Mouse (Mus musculus) neural tube, embryonic 14.5 days (tissue): ENCODE data around the gene Wipf2. TPM values are rescaled to one million over a fixed set of nuclear protein-coding genes. Genes with fewer than 3 reads are reported as not detected.

Experiments used
- ATAC-seq: fragments of 200-750 bp; cut with Nextera tagmentation; 2 replicates; pipeline ENCODE4 v1.8.0; 2017; ENCODE audit warnings: low read depth, mild to moderate bottlenecking, moderate TSS enrichment, moderate library complexity
- H3K27ac ChIP-seq: fragments of 300-500 bp; sonication (generic); 2 replicates; pipeline ENCODE4 v1.5.1; 2014; ENCODE audit warnings: low read depth, mild to moderate bottlenecking, control low read depth, low read length, moderate library complexity, mixed read lengths
- H3K27me3 ChIP-seq: fragments of 300-500 bp; sonication (generic); 2 replicates; pipeline ENCODE4 v1.6.1; 2014; ENCODE audit warnings: low read length; ENCODE audit not compliant: control insufficient read depth, insufficient read depth
- H3K36me3 ChIP-seq: fragments of 300-500 bp; sonication (generic); 2 replicates; pipeline ENCODE4 v1.6.1; 2014; ENCODE audit warnings: low read length, mixed read lengths; ENCODE audit not compliant: control insufficient read depth, insufficient read depth
- H3K4me1 ChIP-seq: fragments of 300-500 bp; sonication (generic); 2 replicates; pipeline ENCODE4 v1.6.1; 2014; ENCODE audit warnings: low read length; ENCODE audit not compliant: control insufficient read depth, insufficient read depth
- H3K4me2 ChIP-seq: fragments of 300-500 bp; sonication (generic); 2 replicates; pipeline ENCODE4 v1.6.1; 2014; ENCODE audit warnings: mild to moderate bottlenecking, low read depth, low read length, control low read depth
- H3K4me3 ChIP-seq: fragments of 300-500 bp; sonication (generic); 2 replicates; pipeline ENCODE4 v1.5.1; 2014; ENCODE audit warnings: low read depth, low read length, control low read depth, mixed read lengths
- H3K9ac ChIP-seq: fragments of 300-500 bp; sonication (generic); replicated peaks from 2 replicates; pipeline ENCODE4 v1.6.1; 2014; ENCODE audit warnings: low read depth, mild to moderate bottlenecking, control low read depth, low read length, mixed read lengths
- H3K9me3 ChIP-seq: fragments of 300-500 bp; sonication (generic); 2 replicates; pipeline ENCODE4 v1.6.1; 2016; ENCODE audit warnings: low read length; ENCODE audit not compliant: control insufficient read depth
- WGBS: fragments of 180-500 bp; shearing (Covaris S2); extraction: QIAGEN DNeasy Blood & Tissue Kit; methylation state at CpG from one replicate; pipeline ENCODE4 v1.1.7; 2014; 5-methylcytosine and 5-hydroxymethylcytosine counted together
- polyA plus RNA-seq: library from polyadenylated mRNA; unstranded; fragments of >200 nt; fragmentation: Nextera tagmentation; extraction: Ambion mirVana; gene quantifications from 2 replicates; pipeline ENCODE4 v1.2.1, GENCODE M21; 2014

The Wipf2 gene
- polyA plus RNA-seq, 1 experiment from 2014 or later = 5.2 TPM

DNA sequence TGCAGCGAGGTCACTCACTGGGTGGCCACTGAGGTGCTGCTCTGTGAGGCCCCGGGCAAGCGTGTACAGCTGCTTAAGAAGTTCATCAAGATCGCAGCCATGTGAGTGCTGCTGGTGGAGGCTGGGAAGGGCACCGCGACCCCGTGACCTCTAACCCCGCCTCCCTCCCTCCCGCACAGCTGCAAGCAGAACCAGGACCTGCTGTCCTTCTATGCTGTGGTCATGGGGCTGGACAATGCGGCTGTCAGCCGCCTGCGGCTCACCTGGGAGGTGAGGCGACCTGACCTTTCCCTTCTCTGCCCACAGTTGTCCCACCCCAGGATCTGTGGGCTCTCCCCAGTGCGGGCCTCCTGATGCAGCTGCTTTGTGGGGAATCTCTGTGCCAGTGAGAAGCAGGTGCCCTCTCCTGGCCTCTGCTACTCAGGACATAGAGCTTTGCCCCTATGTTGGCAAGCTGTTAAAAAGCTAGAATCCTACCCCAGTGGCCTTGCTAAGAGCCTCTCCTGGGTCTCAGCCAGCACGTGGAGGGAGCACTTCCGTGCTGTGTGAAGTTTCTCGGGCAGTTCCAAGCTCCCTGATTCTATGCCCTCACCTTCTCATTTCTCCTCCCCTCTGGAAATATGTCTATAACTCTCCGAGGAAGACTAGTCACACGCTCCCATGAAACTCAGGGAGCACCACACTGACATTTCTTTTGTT is 14.1 kb upstream of the Wipf2 start:
- Histone ChIP-seq H3K27ac (no peak overlapping the region), H3K27me3 (no peaks in the 10 kb centered on the region), H3K9me3 (no peaks in the 10 kb centered on the region), H3K36me3 (no peaks in the 10 kb centered on the region), H3K4me1 (peaks cover 7% of the 10 kb centered on the region), H3K4me2 (no peak overlapping the region; the same call in 1 of the 2 replicates), H3K4me3 (no peak overlapping the region), H3K9ac (no peak overlapping the region)
- no peak for ATAC-seq
- 6% methylated on average over 19 of the region's 19 CpGs for WGBS

DNA sequence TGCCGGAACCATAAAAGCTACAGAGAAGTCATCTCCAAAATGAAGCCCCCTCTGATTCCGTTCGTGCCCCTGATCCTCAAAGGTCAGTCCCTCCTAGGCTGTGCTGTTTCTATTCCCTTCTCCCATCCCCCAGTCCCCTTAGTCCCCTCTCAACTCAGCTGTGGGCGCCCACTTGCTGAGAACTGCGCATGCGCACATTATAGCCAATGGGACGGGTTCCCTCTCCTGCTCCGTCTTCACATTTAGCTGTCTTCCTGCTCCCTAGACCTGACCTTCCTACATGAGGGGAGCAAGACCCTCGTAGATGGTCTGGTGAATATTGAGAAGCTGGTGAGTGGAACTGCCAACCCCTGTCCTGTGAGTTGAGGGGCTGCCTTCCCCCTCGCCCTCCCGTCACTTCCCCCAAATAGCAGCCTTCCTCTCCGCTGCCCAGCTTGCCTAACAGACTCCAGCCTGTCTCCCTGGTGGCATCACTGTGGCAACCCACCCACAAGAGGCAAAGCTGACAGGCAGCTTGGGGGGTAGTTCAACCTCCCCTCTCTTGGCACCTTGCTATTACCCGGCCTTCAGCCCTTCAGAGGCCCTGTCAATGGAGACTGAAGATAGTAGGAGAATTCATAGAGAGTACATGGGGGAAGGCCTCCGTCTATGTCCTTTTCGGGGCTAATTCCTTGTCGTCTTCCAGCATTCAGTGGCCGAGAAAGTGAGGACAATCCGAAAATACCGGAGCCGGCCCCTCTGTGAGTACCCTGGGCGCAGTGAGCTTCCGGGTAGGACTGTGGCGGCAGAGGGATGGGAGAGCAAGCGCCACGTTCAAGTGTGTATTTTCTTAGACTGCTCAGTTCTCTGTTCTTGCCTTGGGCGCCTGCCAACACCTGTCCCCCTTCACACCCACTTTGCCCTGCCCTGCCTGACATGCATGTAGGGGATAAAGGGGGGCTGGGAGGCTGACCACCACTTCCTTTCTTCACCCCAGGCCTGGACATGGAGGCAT is 13.0 kb upstream of the Wipf2 start:
- no peaks in the 10 kb centered on the region for H3K9me3 ChIP-seq
- peak; percentile 76 for ATAC-seq
- no peak overlapping the region for H3K27ac ChIP-seq
- no peaks in the 10 kb centered on the region for H3K27me3 ChIP-seq
- peak overlapping the region; percentile 2; the same call in 1 of the 2 replicates for H3K4me3 ChIP-seq
- peaks cover 7% of the 10 kb centered on the region for H3K4me1 ChIP-seq
- H3K9ac ChIP-seq = no peak overlapping the region
- H3K36me3 ChIP-seq = no peaks in the 10 kb centered on the region
- WGBS = 53% methylated on average over 26 of the region's 26 CpGs
- peak overlapping the region; percentile 37 for H3K4me2 ChIP-seq

DNA sequence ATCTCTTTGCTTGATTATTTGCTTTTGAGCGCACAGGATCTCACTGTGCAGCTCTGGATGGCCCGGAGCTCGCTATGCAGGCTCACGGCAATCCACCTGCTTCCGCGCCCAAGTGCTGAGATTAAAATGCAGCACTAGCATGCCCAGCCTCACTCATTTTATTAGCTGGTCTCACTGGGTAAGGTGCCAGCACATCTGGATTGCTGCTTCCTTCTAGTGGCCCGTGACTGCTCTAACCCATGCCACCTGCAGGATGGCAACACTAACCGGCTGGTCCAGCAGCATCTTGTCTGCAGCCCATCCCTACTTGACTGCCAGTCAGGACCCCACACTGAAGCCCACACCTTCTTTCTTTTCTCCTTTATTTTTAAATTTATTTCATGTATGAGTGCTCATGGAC is 9.3 kb upstream of the Wipf2 start:
- no peak overlapping the region for H3K4me3 ChIP-seq

DNA sequence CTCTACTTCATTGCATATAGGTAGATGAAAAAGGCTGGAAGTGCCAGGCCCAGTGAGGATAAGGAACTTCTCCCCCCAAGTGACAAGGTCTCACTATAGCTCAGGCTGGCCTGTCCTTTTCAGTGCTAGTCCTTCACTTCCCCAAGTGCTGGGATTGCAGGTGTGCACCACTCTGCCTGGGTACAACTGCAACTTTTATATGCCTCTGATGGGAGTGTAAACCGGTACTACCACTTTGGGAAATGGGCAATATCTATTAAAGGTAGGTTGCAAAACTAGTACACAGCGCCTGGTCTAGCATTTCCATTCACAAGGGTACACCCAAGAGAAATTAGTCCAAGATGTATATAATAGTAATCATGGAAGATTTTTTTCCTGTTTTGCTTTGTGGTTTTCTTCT is 8.8 kb upstream of the Wipf2 start:
- Histone ChIP-seq H3K4me1 (peaks cover 3% of the 10 kb centered on the region), H3K9ac (no peak overlapping the region), H3K9me3 (no peaks in the 10 kb centered on the region), H3K36me3 (no peaks in the 10 kb centered on the region), H3K27me3 (no peaks in the 10 kb centered on the region), H3K27ac (no peak overlapping the region), H3K4me2 (no peak overlapping the region), H3K4me3 (no peak overlapping the region)
- WGBS = 95% methylated on average over 2 of the region's 2 CpGs
- ATAC-seq = no peak

More for the DNA sequence above, 9.3 kb upstream of the Wipf2 start:
- no peak overlapping the region for H3K4me2 ChIP-seq
- no peak overlapping the region for H3K9ac ChIP-seq
- peaks cover 7% of the 10 kb centered on the region for H3K4me1 ChIP-seq
- no peaks in the 10 kb centered on the region for H3K9me3 ChIP-seq
- no peak for ATAC-seq
- no peaks in the 10 kb centered on the region for H3K36me3 ChIP-seq
- H3K27ac ChIP-seq = no peak overlapping the region
- H3K27me3 ChIP-seq = no peaks in the 10 kb centered on the region
- WGBS = 92% methylated on average over 8 of the region's 8 CpGs

DNA sequence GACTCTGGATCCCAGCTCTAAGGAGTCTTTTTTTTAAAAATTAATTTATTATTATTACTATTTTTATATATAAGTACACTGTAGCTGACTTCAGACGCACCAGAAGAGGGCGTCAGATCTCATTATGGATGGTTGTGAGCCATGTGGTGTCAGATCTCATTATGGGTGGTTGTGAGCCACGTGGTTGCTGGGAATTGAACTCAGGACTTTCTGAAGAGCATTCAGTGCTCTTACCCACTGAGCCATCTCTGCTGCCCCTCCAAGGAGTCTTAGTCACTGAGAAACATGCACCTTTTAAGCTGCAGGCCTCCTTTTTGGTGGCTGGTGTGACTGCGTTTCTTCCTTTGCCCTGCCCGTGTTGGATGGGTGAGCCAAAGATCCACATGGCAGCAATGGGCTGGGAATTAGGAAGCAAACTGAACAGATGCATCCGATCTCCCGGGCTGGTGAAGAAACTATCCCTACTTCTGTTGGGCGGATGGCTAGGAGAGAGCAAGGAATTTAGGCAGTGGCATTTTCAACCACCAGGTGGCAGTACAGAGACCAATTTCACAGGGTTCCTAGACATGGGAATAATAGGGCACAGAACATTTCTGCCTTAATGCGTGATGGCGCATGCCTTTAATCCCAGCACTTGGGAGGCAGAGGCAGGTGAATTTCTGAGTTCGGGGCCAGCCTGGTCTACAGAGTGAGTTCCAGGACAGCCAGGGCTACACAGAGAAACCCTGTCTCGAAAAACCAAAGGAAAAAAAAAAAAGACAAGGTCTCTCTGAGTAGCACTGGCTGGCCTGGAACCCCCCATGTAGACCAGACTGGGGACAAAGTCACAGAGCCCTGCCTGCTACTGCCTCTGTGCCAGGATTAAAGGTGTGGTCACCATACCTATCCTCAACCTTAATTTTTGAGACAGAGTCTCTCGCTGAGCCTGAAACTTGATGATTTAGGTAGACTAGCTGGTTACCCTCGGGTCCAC is 4.4 kb upstream of the Wipf2 start:
- H3K9ac ChIP-seq = no peak overlapping the region
- no peaks in the 10 kb centered on the region for H3K36me3 ChIP-seq
- no peaks in the 10 kb centered on the region for H3K27me3 ChIP-seq
- H3K4me3 ChIP-seq = no peak overlapping the region
- no peaks in the 10 kb centered on the region for H3K9me3 ChIP-seq
- no peak overlapping the region for H3K4me2 ChIP-seq
- no peak overlapping the region for H3K27ac ChIP-seq
- 35% methylated on average over 14 of the region's 14 CpGs for WGBS
- ATAC-seq = no peak
- H3K4me1 ChIP-seq = peaks cover 5% of the 10 kb centered on the region; the same call in 1 of the 2 replicates

DNA sequence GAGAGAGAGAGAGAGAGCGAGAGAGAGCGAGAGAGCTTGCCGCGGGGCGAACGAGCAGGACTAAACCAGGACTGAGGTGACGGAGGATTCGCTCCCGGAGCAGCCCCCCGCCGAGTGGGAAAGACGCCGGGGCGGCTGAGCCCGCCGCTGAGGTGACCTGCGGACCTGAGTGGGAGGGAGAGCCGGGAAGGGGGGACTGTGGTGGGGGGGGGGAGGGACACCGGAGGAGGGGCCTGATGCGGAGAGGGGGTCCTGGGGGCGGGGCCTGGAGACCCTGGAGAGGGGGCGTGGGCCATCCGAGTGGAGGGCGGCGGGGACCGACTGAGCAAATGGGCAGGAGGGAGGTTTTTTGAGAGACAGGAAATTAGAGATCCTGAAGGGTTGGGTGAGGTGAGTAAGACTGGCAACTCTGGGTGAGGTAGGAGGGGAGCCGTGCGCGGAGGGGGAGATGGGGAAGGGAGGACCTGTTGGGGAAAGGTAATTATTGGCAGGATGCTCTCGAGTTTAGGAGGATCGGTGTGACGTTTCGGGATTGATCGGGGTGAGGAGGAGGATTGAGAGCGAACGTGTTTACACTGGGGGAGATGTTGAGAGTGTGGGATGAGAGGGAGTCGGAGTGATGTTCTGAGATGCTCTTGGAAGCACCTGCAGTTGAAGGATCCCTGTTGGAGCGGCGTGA is 452 bp downstream of the Wipf2 start:
- Histone ChIP-seq H3K4me2 (peak overlapping the region; percentile 65), H3K27me3 (no peaks in the 10 kb centered on the region), H3K4me1 (peaks cover 8% of the 10 kb centered on the region; the same call in 1 of the 2 replicates), H3K9ac (peak overlapping the region; percentile 74), H3K27ac (peak overlapping the region; percentile 90), H3K4me3 (peak overlapping the region; percentile 56), H3K36me3 (peaks cover 4% of the 10 kb centered on the region; the same call in 1 of the 2 replicates), H3K9me3 (no peaks in the 10 kb centered on the region)
- 0% methylated on average over 31 of the region's 39 CpGs for WGBS
- peak; percentile 73 for ATAC-seq

DNA sequence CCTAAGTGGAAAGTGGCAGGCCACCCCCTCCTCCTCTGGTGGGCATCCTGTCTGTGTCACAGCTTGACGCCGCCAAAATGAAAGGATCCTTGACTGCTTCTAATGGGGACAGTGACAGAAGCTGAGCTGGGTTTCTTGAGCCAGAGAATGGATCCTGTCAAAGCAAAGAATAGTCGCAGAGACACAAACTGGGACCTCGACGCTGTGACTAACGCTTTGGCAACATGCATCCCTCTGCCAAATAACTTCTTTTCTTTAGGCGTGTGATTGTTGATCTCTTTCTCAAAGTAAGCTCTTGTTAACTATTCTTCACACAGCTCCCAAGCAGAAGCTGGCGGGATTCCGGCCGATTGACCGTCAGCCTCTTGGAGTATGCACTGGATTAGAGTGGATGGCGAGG is 3.9 kb downstream of the Wipf2 start:
- Histone ChIP-seq H3K27me3 (no peaks in the 10 kb centered on the region), H3K27ac (no peak overlapping the region), H3K9me3 (no peaks in the 10 kb centered on the region), H3K36me3 (peaks cover 8% of the 10 kb centered on the region; the same call in 1 of the 2 replicates), H3K4me3 (no peak overlapping the region), H3K9ac (no peak overlapping the region), H3K4me1 (peaks cover 8% of the 10 kb centered on the region; the same call in 1 of the 2 replicates), H3K4me2 (no peak overlapping the region)
- WGBS = 42% methylated on average over 12 of the region's 12 CpGs
- peak; percentile 12; the same call in 1 of the 2 replicates for ATAC-seq

DNA sequence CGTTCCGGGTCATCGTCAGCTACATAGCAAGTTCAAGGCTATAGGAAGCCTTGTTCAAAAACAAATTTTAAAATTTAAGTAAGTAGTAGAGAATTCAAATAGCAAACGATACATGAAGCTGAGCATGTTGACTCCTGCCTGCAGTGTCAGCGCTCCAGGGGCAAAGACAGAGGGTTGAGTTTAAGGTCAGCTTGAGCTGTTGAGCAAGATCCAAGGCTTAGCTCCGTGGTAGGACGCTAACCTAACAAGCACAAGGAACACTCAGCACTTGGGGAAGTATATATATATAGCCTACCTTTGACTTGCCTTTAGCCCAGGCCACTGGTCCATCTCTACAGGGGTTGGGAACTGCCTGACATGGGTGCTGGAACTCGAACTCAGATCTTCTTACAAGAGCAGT is 6.5 kb downstream of the Wipf2 start:
- Histone ChIP-seq H3K4me1 (no peaks in the 10 kb centered on the region), H3K27ac (no peak overlapping the region)

More for the DNA sequence above, 6.5 kb downstream of the Wipf2 start:
- Histone ChIP-seq H3K9me3 (no peaks in the 10 kb centered on the region), H3K27me3 (no peaks in the 10 kb centered on the region), H3K4me3 (no peak overlapping the region), H3K9ac (no peak overlapping the region), H3K36me3 (peaks cover 8% of the 10 kb centered on the region; the same call in 1 of the 2 replicates), H3K4me2 (no peak overlapping the region)
- 96% methylated on average over 8 of the region's 8 CpGs for WGBS
- ATAC-seq = no peak
